Mouse (Mus musculus) ES-E14 (cell line): Measurements from ENCODE around the gene Tbx20.

Experiments
- CHD2 ChIP-seq: IDR thresholded peaks from 2 replicates; pipeline ENCODE4 v1.6.1; 2014; ENCODE audit warnings: mild to moderate bottlenecking, low read depth, low read length, inconsistent platforms
- HCFC1 ChIP-seq: IDR thresholded peaks from 2 replicates; pipeline ENCODE4 v1.6.1; 2012; ENCODE audit warnings: low read length, inconsistent platforms, borderline replicate concordance; ENCODE audit not compliant: insufficient read depth
- MAFK ChIP-seq: IDR thresholded peaks from 2 replicates; pipeline ENCODE4 v1.6.1; 2014; ENCODE audit warnings: mild to moderate bottlenecking, low read depth, low read length, inconsistent platforms; ENCODE audit not compliant: insufficient read depth
- ZC3H11A ChIP-seq: IDR thresholded peaks from 2 replicates; pipeline ENCODE4 v1.6.1; 2012; ENCODE audit warnings: low read depth, mild to moderate bottlenecking, inconsistent platforms, low read length, borderline replicate concordance
- ZNF384 ChIP-seq: IDR thresholded peaks from 2 replicates; pipeline ENCODE4 v1.6.1; 2012; ENCODE audit warnings: low read depth, low read length, inconsistent platforms

- TF ChIP-seq HCFC1: no peak
- no peak for TF ChIP-seq ZNF384
- no peak for TF ChIP-seq ZC3H11A
- no peak for TF ChIP-seq MAFK
- no peak for TF ChIP-seq CHD2
Observed at GRCm38 (mm10) chr9:24770941-24771405, 3.1 kb downstream of the Tbx20 start.
